Mouse (Mus musculus) urinary bladder, postnatal 4 days (tissue): ENCODE data around the gene Cript.

Experiments
- DNase-seq, 2 experiments: peaks; one replicate each; pipeline ENCODE4 v3.0.0; 2021 to 2022; ENCODE audit warnings: low spot score in 2 of 2

Cript gene

GRCm38 (mm10) chr17:87025269-87025949 is at the start of gene Cript, which contains the start of gene Pigf:
Gene Cript (plus strand): TSS chr17:87025550.
Gene Pigf (minus strand): TSS chr17:87025406.
- DNase-seq: peak; percentile 95 to 97

GRCm38 (mm10) chr17:86976387-86976786 is 49.0 kb upstream of the Cript start:
- DNase-seq: no peak

- no peak for DNase-seq
Measured at GRCm38 (mm10) chr17:86978496-86978895, 46.9 kb upstream of the Cript start.

- no peak for DNase-seq
Measured at GRCm38 (mm10) chr17:86981205-86981604, 44.1 kb upstream of the Cript start.

GRCm38 (mm10) chr17:86981701-86982100 is 43.6 kb upstream of the Cript start:
- DNase-seq: no peak

GRCm38 (mm10) chr17:86982497-86982896 is 42.9 kb upstream of the Cript start:
- peak in 1 of 2 experiments; percentile 47 for DNase-seq

- DNase-seq: no peak
Measured at GRCm38 (mm10) chr17:86986449-86987138, 38.8 kb upstream of the Cript start.

- DNase-seq: no peak
Measured at GRCm38 (mm10) chr17:86988161-86988560, 37.2 kb upstream of the Cript start.

- DNase-seq: no peak
Measured at GRCm38 (mm10) chr17:86988601-86989184, 36.7 kb upstream of the Cript start.

- no peak for DNase-seq
Measured at GRCm38 (mm10) chr17:86991306-86991705, 34.0 kb upstream of the Cript start.

GRCm38 (mm10) chr17:86997323-86997722 is 28.0 kb upstream of the Cript start:
- DNase-seq: no peak

- DNase-seq: no peak
Measured at GRCm38 (mm10) chr17:87008950-87009349, 16.4 kb upstream of the Cript start.

GRCm38 (mm10) chr17:87011301-87012019 is 13.9 kb upstream of the Cript start:
- no peak for DNase-seq

GRCm38 (mm10) chr17:87019692-87020091 is 5.7 kb upstream of the Cript start:
- no peak for DNase-seq

GRCm38 (mm10) chr17:87024491-87025242 is 683 bp upstream of the Cript start:
- no peak for DNase-seq

- DNase-seq: no peak
Measured at GRCm38 (mm10) chr17:87036141-87037073, 11.1 kb downstream of the Cript start.

- DNase-seq: no peak
Measured at GRCm38 (mm10) chr17:87038496-87038895, 13.1 kb downstream of the Cript start.

GRCm38 (mm10) chr17:87041739-87042138 is 16.4 kb downstream of the Cript start:
- DNase-seq: no peak

GRCm38 (mm10) chr17:87044364-87044763 is 19.0 kb downstream of the Cript start:
- DNase-seq: peak; percentile 74 to 91

- DNase-seq: no peak
Measured at GRCm38 (mm10) chr17:87044796-87045195, 19.4 kb downstream of the Cript start.
